Comparison of ENCODE assay signal across 10 mouse cellular contexts in genomic region chr2:160328886-160329285, GRCm38 (mm10). TPM values are rescaled to one million over a fixed set of nuclear protein-coding genes. Genes with fewer than 3 reads are reported as not detected.
DNase-seq lines count a peak whose midpoint lies in the region; ATAC-seq lines count a peak whose summit lies in the region.
"Had no signal": no experiment of that assay in that cellular context is flagged by ENCODE, and none has a peak within 500 bp of the region (broad histone marks: within the 10 kb centered on the region; RNA-seq: fewer than 3 reads in every experiment).

No protein-coding gene starts in this region.

- H3K9ac ChIP-seq in heart, embryonic 15.5 days: no peak overlapping the region
- no peak overlapping the region for H3K9ac ChIP-seq in forebrain, embryonic 12.5 days
- H3K9ac ChIP-seq: neural tube, embryonic 15.5 days had no signal

- no peak overlapping the region for H3K27ac ChIP-seq in heart, embryonic 15.5 days
- H3K27ac ChIP-seq in forebrain, embryonic 12.5 days: no peak overlapping the region
- H3K27ac ChIP-seq: neural tube, embryonic 15.5 days had no signal

- no peaks in the 10 kb centered on the region for H3K36me3 ChIP-seq in heart, embryonic 15.5 days
- no peaks in the 10 kb centered on the region for H3K36me3 ChIP-seq in forebrain, embryonic 12.5 days (replicated peaks)
- H3K36me3 ChIP-seq: neural tube, embryonic 15.5 days had no signal

- H3K27me3 ChIP-seq in heart, embryonic 15.5 days: 0 out of 2 replicates have a peak, but pooled peaks cover 6% of the 10 kb centered on the region
- H3K27me3 ChIP-seq in forebrain, embryonic 12.5 days: no peaks in the 10 kb centered on the region

- WGBS in heart, embryonic 15.5 days: 42% methylated on average over 9 of the region's 9 CpGs
- 55% methylated on average over 9 of the region's 9 CpGs for WGBS in forebrain, embryonic 12.5 days

- no peak overlapping the region for H3K4me3 ChIP-seq in heart, embryonic 15.5 days
- H3K4me3 ChIP-seq in forebrain, embryonic 12.5 days (replicated peaks): no peak overlapping the region
- H3K4me3 ChIP-seq: neural tube, embryonic 15.5 days had no signal

- no peak for DNase-seq in heart, adult 9 months (ENCODE audit: low spot score in 2 of 2)
- DNase-seq in right cerebral cortex, adult 2 months (ENCODE audit: low spot score in 2 of 2): peak; percentile 3 to 13
- DNase-seq in right cerebral cortex, postnatal 25 days: no peak
- peak; percentile 39 for DNase-seq in lung, postnatal 36 days
- DNase-seq in cerebellum, adult 9-11 months: no peak
- DNase-seq: cerebellum, postnatal 25 days had no signal

- H3K9me3 ChIP-seq in heart, embryonic 15.5 days (replicated peaks): no peaks in the 10 kb centered on the region
- H3K9me3 ChIP-seq in forebrain, embryonic 12.5 days: no peaks in the 10 kb centered on the region
- H3K9me3 ChIP-seq: neural tube, embryonic 15.5 days had no signal

- ATAC-seq in heart, embryonic 15.5 days (replicated peaks; ENCODE audit: insufficient number of reproducible peaks, insufficient read depth, low FRiP score, low read depth): 0 out of 2 replicates have a peak, but pooled peaks have one; percentile 10
- no peak for ATAC-seq in inflammation-experienced regulatory T-cells, adult 6 months
- no peak for ATAC-seq in forebrain, embryonic 12.5 days (ENCODE audit: low FRiP score)

- no peak overlapping the region for H3K4me2 ChIP-seq in heart, embryonic 15.5 days
- no peak overlapping the region for H3K4me2 ChIP-seq in forebrain, embryonic 12.5 days
- H3K4me2 ChIP-seq: neural tube, embryonic 15.5 days had no signal

- H3K4me1 ChIP-seq in heart, embryonic 15.5 days (replicated peaks): peaks cover 32% of the 10 kb centered on the region
- H3K4me1 ChIP-seq in forebrain, embryonic 12.5 days: peaks cover 8% of the 10 kb centered on the region

RNA-seq across cellular contexts. Expression of gene Gm826, which starts 5.1 kb away (rescaled TPM):
- polyA plus RNA-seq in heart, embryonic 15.5 days (2015; fragmentation: Nextera tagmentation; extraction: Ambion mirVana): 12.2 and 14.5 TPM in 2 replicates
- not detected for polyA plus RNA-seq in inflammation-experienced regulatory T-cells, adult 6 months (2017; shearing (Covaris generic))
- 0.38 TPM in 1 of 2 replicates, not detected in the other for polyA plus RNA-seq in forebrain, embryonic 12.5 days (2016; fragmentation: Nextera tagmentation; extraction: Ambion mirVana)
- polyA plus RNA-seq: neural tube, embryonic 15.5 days had no signal

RNA-seq across cellular contexts. Expression of gene Mafb, which starts 38.0 kb away (rescaled TPM):
- polyA plus RNA-seq in heart, embryonic 15.5 days (2015; fragmentation: Nextera tagmentation; extraction: Ambion mirVana): 6.7 and 9.5 TPM in 2 replicates
- not detected for polyA plus RNA-seq in inflammation-experienced regulatory T-cells, adult 6 months (2017; shearing (Covaris generic))
- 7.5 and 7.8 TPM in 2 replicates for polyA plus RNA-seq in forebrain, embryonic 12.5 days (2016; fragmentation: Nextera tagmentation; extraction: Ambion mirVana)

Comparison
In these comparisons a context has a peak if more than half of its experiments do, and no peak if none do; other contexts are left out.
1. DNase-seq: peak in right cerebral cortex, adult 2 months (2 of 2) and lung, postnatal 36 days (single experiment); none in heart, adult 9 months (0 of 2), right cerebral cortex, postnatal 25 days (single experiment) and cerebellum, adult 9-11 months (single experiment).